Mouse (Mus musculus) olfactory bulb, adult 2 months (tissue): ENCODE data around the gene Sec24a.

ENCODE experiments used
- CTCF ChIP-seq: fragments of 200-500 bp; IDR thresholded peaks from 2 replicates; pipeline ENCODE4 v1.5.1; 2012; ENCODE audit warnings: low read depth, mild to moderate bottlenecking, low read length, moderate library complexity; ENCODE audit not compliant: insufficient read depth
- POLR2A ChIP-seq: fragments of 200-500 bp; IDR thresholded peaks from 2 replicates; pipeline ENCODE4 v1.6.1; 2012; ENCODE audit warnings: mild to moderate bottlenecking, low read depth, low read length, moderate library complexity; ENCODE audit not compliant: insufficient read depth

GRCm38 (mm10) chr11:51706451-51706850 is 57.0 kb downstream of the Sec24a start:
- TF ChIP-seq POLR2A (no peak), CTCF (no peak)
